9 mouse cellular contexts compared by ENCODE assay signal in the genomic region with DNA sequence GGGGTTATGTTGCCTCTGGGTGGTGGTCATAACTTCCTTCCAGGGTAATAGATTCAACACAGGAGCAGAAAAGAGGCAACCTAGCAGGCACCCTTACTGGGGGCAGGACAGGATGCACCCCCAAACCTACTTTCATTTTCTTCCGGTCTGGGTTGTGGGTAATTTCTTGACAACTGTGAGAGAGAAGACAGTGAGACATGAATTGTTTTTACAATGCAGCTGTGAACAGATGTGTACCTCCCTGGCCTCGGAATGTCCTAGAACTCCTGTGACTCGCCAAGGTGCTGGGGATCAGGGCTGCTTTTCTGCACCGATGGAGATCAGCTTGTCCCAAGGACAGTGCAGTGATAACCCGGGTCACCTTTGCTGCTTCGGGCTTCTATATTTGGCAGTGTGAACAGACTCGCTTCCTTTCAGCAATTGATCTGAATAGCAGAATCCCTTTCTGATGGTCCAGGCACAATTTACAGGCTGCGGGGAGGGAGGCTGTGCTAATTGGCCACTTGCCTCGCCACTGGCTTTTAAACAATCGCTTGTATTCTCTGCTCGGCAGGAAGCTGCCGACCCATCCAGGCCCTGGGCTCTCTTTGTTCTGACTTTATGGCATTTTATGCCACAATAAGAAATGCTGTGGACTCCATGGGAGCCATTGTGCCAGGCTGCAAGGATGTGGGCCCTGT.
DNase-seq lines count a peak whose midpoint lies in the region; ATAC-seq and TF ChIP-seq lines count a peak whose summit lies in the region.
"Had no signal": no experiment of that assay in that cellular context is flagged by ENCODE, and none has a peak within 500 bp of the region (broad histone marks: within the 10 kb centered on the region; RNA-seq: fewer than 3 reads in every experiment).

No protein-coding gene starts in this region.

- ATAC-seq in lung, embryonic 14.5 days (ENCODE audit: insufficient read depth) = no peak
- ATAC-seq in embryonic facial prominence, embryonic 13.5 days (ENCODE audit: insufficient number of reproducible peaks, insufficient read depth, low FRiP score, low TSS enrichment, low read depth) = no peak
- ATAC-seq in monocyte, adult 5-6 weeks (replicated peaks; ENCODE audit: insufficient number of reproducible peaks, low FRiP score, low TSS enrichment, poor library complexity, severe bottlenecking) = no peak
- ATAC-seq: Patski had no signal

- no peaks in the 10 kb centered on the region for H3K27me3 ChIP-seq in lung, embryonic 14.5 days (ENCODE audit: insufficient read depth, low read length)
- no peaks in the 10 kb centered on the region; the same call in 1 of the 2 replicates for H3K27me3 ChIP-seq in embryonic facial prominence, embryonic 13.5 days
- H3K27me3 ChIP-seq: Patski had no signal

- TF ChIP-seq CTCF in lung, embryonic 14.5 days (IDR thresholded peaks at IDR 0.05; ENCODE audit: low read depth) = no peak

- 17% methylated on average over 12 of the region's 12 CpGs for WGBS in lung, embryonic 14.5 days
- WGBS in embryonic facial prominence, embryonic 13.5 days = 24% methylated on average over 12 of the region's 12 CpGs

- peak; percentile 60 for DNase-seq in lung, embryonic 14.5 days
- no peak for DNase-seq in lung, postnatal 25 days (ENCODE audit: low spot score)
- peak; percentile 54 for DNase-seq in heart, postnatal 36 days
- peak; percentile 63 for DNase-seq in layer of hippocampus, adult 11-12 months (ENCODE audit: low spot score)
- DNase-seq in lung, postnatal 36 days = peak; percentile 22
- DNase-seq in telencephalon, adult 2 months (ENCODE audit: low read depth, low spot score) = peak; percentile 56

- no peaks in the 10 kb centered on the region for H3K36me3 ChIP-seq in lung, embryonic 14.5 days (ENCODE audit: insufficient read depth)
- no peaks in the 10 kb centered on the region for H3K36me3 ChIP-seq in embryonic facial prominence, embryonic 13.5 days

- H3K4me3 ChIP-seq in lung, embryonic 14.5 days (ENCODE audit: low read depth, low read length) = no peak overlapping the region
- no peak overlapping the region for H3K4me3 ChIP-seq in embryonic facial prominence, embryonic 13.5 days

- peaks cover 44% of the 10 kb centered on the region for H3K4me1 ChIP-seq in lung, embryonic 14.5 days (ENCODE audit: insufficient read depth)
- peaks cover 20% of the 10 kb centered on the region for H3K4me1 ChIP-seq in embryonic facial prominence, embryonic 13.5 days

- peak overlapping the region; percentile 37; the same call in 1 of the 2 replicates for H3K27ac ChIP-seq in lung, embryonic 14.5 days (ENCODE audit: low read depth)
- H3K27ac ChIP-seq in embryonic facial prominence, embryonic 13.5 days = no peak overlapping the region

- intact Hi-C loops in heart, postnatal 36 days (cut with DNase I) = loop anchor here (5.0 kb wide), 3 partner anchors 283 to 548 kb away; no protein-coding TSS in a partner anchor

- H3K9ac ChIP-seq in lung, embryonic 14.5 days = no peak overlapping the region
- no peak overlapping the region for H3K9ac ChIP-seq in embryonic facial prominence, embryonic 13.5 days

- no peaks in the 10 kb centered on the region for H3K9me3 ChIP-seq in lung, embryonic 14.5 days (ENCODE audit: low read depth, low read length)
- H3K9me3 ChIP-seq in embryonic facial prominence, embryonic 13.5 days = no peaks in the 10 kb centered on the region

- peak overlapping the region; percentile 90 for H3K4me2 ChIP-seq in lung, embryonic 14.5 days
- peak overlapping the region; percentile 30; the same call in 1 of the 2 replicates for H3K4me2 ChIP-seq in embryonic facial prominence, embryonic 13.5 days
